ENCODE assay signal across 8 mouse cellular contexts in genomic region chr17:21489500-21490001, GRCm38 (mm10). TPM values are rescaled to one million over a fixed set of nuclear protein-coding genes. Genes with fewer than 3 reads are reported as not detected.
A peak's percentile ranks its signal among the peaks of the same experiment; 100 is the strongest.
DNase-seq lines count a peak whose midpoint lies in the region; ATAC-seq and TF ChIP-seq lines count a peak whose summit lies in the region.

No protein-coding gene starts in this region.

- peaks cover 11% of the 10 kb centered on the region for H3K36me3 ChIP-seq in embryonic facial prominence, embryonic 10.5 days (replicated peaks)
- H3K36me3 ChIP-seq in limb, embryonic 10.5 days = peaks cover 5% of the 10 kb centered on the region
- peaks cover 11% of the 10 kb centered on the region for H3K36me3 ChIP-seq in neural tube, embryonic 15.5 days
- H3K36me3 ChIP-seq in thymus, adult 2 months (ENCODE audit: control insufficient read depth, insufficient read depth, low read length) = no peaks in the 10 kb centered on the region

- H3K9ac ChIP-seq in neural tube, embryonic 15.5 days (replicated peaks) = peak overlapping the region; percentile 73

- 1% methylated on average over 8 of the region's 8 CpGs for WGBS in lung, adult 2 months
- 26% methylated on average over 8 of the region's 8 CpGs for WGBS in embryonic facial prominence, embryonic 10.5 days
- 24% methylated on average over 8 of the region's 8 CpGs for WGBS in limb, embryonic 10.5 days
- 16% methylated on average over 8 of the region's 8 CpGs for WGBS in neural tube, embryonic 15.5 days
- WGBS in thymus, adult 2 months = 2% methylated on average over 8 of the region's 8 CpGs

- peak; percentile 12; the same call in 1 of the 2 replicates for ATAC-seq in neural tube, embryonic 15.5 days (ENCODE audit: low FRiP score)

- H3K4me1 ChIP-seq in lung, adult 2 months (ENCODE audit: control insufficient read depth, insufficient read depth, low read length) = peaks cover 3% of the 10 kb centered on the region; the same call in 1 of the 2 replicates
- H3K4me1 ChIP-seq in embryonic facial prominence, embryonic 10.5 days = peaks cover 7% of the 10 kb centered on the region
- H3K4me1 ChIP-seq in limb, embryonic 10.5 days = peaks cover 8% of the 10 kb centered on the region; the same call in 1 of the 2 replicates
- H3K4me1 ChIP-seq in neural tube, embryonic 15.5 days = peaks cover 13% of the 10 kb centered on the region
- peaks cover 2% of the 10 kb centered on the region; the same call in 1 of the 2 replicates for H3K4me1 ChIP-seq in thymus, adult 2 months (replicated peaks; ENCODE audit: control insufficient read depth, insufficient read depth, low read length)

- H3K9me3 ChIP-seq in embryonic facial prominence, embryonic 10.5 days = no peaks in the 10 kb centered on the region
- H3K9me3 ChIP-seq in limb, embryonic 10.5 days (replicated peaks) = no peaks in the 10 kb centered on the region
- H3K9me3 ChIP-seq in neural tube, embryonic 15.5 days (replicated peaks) = no peaks in the 10 kb centered on the region

- no peak for TF ChIP-seq POLR2A in lung, adult 2 months (IDR thresholded peaks at IDR 0.05; ENCODE audit: borderline replicate concordance, extremely low read depth, low read depth, low read length)
- TF ChIP-seq POLR2A in thymus, adult 2 months (IDR thresholded peaks at IDR 0.05; ENCODE audit: control insufficient read depth, extremely low read depth, insufficient read depth, low read length, poor library complexity) = no peak

- DNase-seq in lung, adult 2 months = no peak
- DNase-seq in lung, adult 18-20 months = no peak
- DNase-seq in embryonic facial prominence, embryonic 10.5 days (ENCODE audit: low spot score) = no peak
- no peak for DNase-seq in limb, embryonic 10.5 days (ENCODE audit: low spot score)
- DNase-seq in thymus, adult 2 months = no peak
- DNase-seq in T-cell, adult 2 months (ENCODE audit: low spot score) = no peak
- DNase-seq in yolk sac, embryonic 10.5 days (ENCODE audit: low spot score) = no peak

- peak overlapping the region; percentile 69 for H3K4me2 ChIP-seq in neural tube, embryonic 15.5 days

- H3K27ac ChIP-seq in embryonic facial prominence, embryonic 10.5 days (replicated peaks) = peak overlapping the region; percentile 83
- H3K27ac ChIP-seq in limb, embryonic 10.5 days = peak overlapping the region; percentile 84
- peak overlapping the region; percentile 80 for H3K27ac ChIP-seq in neural tube, embryonic 15.5 days (replicated peaks)
- H3K27ac ChIP-seq in thymus, adult 2 months (ENCODE audit: control insufficient read depth, insufficient read depth, low read length) = no peak overlapping the region; the same call in 1 of the 2 replicates

- no peaks in the 10 kb centered on the region for H3K27me3 ChIP-seq in embryonic facial prominence, embryonic 10.5 days (replicated peaks; ENCODE audit: low read depth, poor library complexity, severe bottlenecking)
- H3K27me3 ChIP-seq in limb, embryonic 10.5 days (ENCODE audit: low read depth, poor library complexity, severe bottlenecking) = no peaks in the 10 kb centered on the region
- H3K27me3 ChIP-seq in neural tube, embryonic 15.5 days (replicated peaks) = no peaks in the 10 kb centered on the region
- H3K27me3 ChIP-seq in thymus, adult 2 months (ENCODE audit: control insufficient read depth, insufficient read depth, low read length) = no peaks in the 10 kb centered on the region

- TF ChIP-seq CTCF in lung, adult 2 months (IDR thresholded peaks at IDR 0.05; ENCODE audit: insufficient read depth, low read length) = no peak
- no peak for TF ChIP-seq CTCF in thymus, adult 2 months (IDR thresholded peaks at IDR 0.05; ENCODE audit: borderline replicate concordance, control insufficient read depth, extremely low read depth, insufficient read depth, low read length, poor library complexity)

- peak overlapping the region; percentile 85 for H3K4me3 ChIP-seq in lung, adult 2 months (replicated peaks; ENCODE audit: extremely low read depth, low read depth, low read length)
- peak overlapping the region; percentile 75 for H3K4me3 ChIP-seq in embryonic facial prominence, embryonic 10.5 days
- H3K4me3 ChIP-seq in limb, embryonic 10.5 days = peak overlapping the region; percentile 69
- H3K4me3 ChIP-seq in neural tube, embryonic 15.5 days (replicated peaks) = peak overlapping the region; percentile 77
- H3K4me3 ChIP-seq in thymus, adult 2 months (ENCODE audit: control insufficient read depth, insufficient read depth, low read length) = no peak overlapping the region

RNA-seq across cellular contexts. Expression of gene Zfp53, which starts 0.8 kb away (rescaled TPM):
- 1.5 and 1.8 TPM in 2 replicates for polyA plus RNA-seq in lung, adult 2 months (2012; rRNA removed)
- 8.6 and 9.5 TPM in 2 replicates for polyA plus RNA-seq in embryonic facial prominence, embryonic 10.5 days (2016; fragmentation: Nextera tagmentation; extraction: Ambion mirVana)
- polyA plus RNA-seq in limb, embryonic 10.5 days (2016; fragmentation: Nextera tagmentation; extraction: Ambion mirVana) = 7.2 and 9.2 TPM in 2 replicates
- 9.7 and 11.7 TPM in 2 replicates for polyA plus RNA-seq in neural tube, embryonic 15.5 days (2015; fragmentation: Nextera tagmentation; extraction: Ambion mirVana)
- 2.9 and 3.7 TPM in 2 replicates for polyA plus RNA-seq in thymus, adult 2 months (2012; rRNA removed)

RNA-seq across cellular contexts. Expression of gene Zfp51, which starts 39.4 kb away (rescaled TPM):
- polyA plus RNA-seq in lung, adult 2 months (2012; rRNA removed) = 0.69 and 1.3 TPM in 2 replicates
- 15.6 and 15.7 TPM in 2 replicates for polyA plus RNA-seq in embryonic facial prominence, embryonic 10.5 days (2016; fragmentation: Nextera tagmentation; extraction: Ambion mirVana)
- polyA plus RNA-seq in limb, embryonic 10.5 days (2016; fragmentation: Nextera tagmentation; extraction: Ambion mirVana) = 12.7 and 15.6 TPM in 2 replicates
- 11.1 and 13.7 TPM in 2 replicates for polyA plus RNA-seq in neural tube, embryonic 15.5 days (2015; fragmentation: Nextera tagmentation; extraction: Ambion mirVana)
- polyA plus RNA-seq in thymus, adult 2 months (2012; rRNA removed) = 2.0 and 2.7 TPM in 2 replicates

RNA-seq across cellular contexts. Expression of gene Zfp52, which starts 45.8 kb away (rescaled TPM):
- 0.34 and 0.73 TPM in 2 replicates for polyA plus RNA-seq in lung, adult 2 months (2012; rRNA removed)
- 2.8 and 3.0 TPM in 2 replicates for polyA plus RNA-seq in embryonic facial prominence, embryonic 10.5 days (2016; fragmentation: Nextera tagmentation; extraction: Ambion mirVana)
- 2.0 and 2.6 TPM in 2 replicates for polyA plus RNA-seq in limb, embryonic 10.5 days (2016; fragmentation: Nextera tagmentation; extraction: Ambion mirVana)
- 2.2 and 3.2 TPM in 2 replicates for polyA plus RNA-seq in neural tube, embryonic 15.5 days (2015; fragmentation: Nextera tagmentation; extraction: Ambion mirVana)
- polyA plus RNA-seq in thymus, adult 2 months (2012; rRNA removed) = 0.47 and 0.73 TPM in 2 replicates
